Mouse (Mus musculus): ENCODE measurements around the gene Fetub.

Fetub gene

DNA sequence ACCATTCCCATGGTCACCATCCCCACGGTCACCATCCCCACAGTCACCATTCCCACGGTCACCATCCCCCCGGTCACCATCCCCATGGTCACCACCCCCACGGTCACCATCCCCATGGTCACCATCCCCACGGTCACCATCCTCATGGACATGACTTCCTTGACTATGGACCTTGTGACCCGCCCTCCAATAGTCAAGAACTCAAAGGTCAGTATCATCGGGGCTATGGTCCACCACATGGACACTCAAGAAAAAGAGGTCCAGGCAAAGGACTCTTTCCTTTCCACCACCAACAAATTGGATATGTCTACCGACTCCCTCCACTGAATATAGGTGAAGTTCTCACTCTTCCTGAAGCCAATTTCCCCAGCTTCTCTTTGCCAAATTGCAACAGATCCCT lies 42.9 kb downstream of the Fetub start:
- no peak for DNase-seq (ENCODE audit: inconsistent age in 2 of 2, low spot score in 1 of 2)

DNA sequence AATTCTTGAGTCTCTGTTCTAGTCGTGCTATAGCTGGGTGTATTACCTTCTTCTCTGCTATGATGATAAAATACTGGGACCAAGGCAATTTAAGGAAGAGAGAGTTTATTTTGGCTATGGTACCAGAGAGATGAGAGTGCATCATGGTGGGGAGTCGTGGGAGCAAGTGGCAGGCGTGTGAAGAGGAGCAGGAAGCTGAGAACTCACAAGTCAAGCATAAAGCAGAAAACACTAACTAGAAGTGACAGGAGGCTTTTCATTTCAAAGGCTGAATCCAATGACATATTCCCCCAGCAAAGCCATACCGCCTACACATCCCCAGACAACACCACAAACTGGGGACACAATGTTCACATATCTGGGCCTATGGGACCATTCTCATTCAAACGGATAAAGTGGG lies 44.1 kb downstream of the Fetub start:
- DNase-seq (ENCODE audit: inconsistent age in 2 of 2, low spot score in 1 of 2), result no peak

DNA sequence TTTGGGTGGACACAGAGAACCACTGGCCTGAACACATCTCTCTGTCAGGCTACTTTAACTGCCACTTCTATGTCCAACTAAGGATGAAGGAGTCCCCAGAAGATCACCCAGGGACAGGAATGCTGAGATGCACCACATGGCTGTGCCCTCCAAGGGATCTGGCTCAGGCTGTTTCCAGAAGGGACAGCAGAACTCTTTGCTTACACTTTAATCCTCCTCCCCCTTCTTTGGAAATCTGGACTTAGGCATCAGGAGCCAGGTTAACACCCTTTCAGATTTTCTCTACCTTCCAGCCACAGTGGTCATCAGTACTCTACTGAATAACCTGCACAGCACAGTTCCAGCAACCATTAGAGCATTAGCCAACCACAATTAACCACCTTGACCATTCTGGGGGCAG lies 45.2 kb downstream of the Fetub start:
- DNase-seq (ENCODE audit: inconsistent age in 2 of 2, low spot score in 1 of 2), result no peak

DNA sequence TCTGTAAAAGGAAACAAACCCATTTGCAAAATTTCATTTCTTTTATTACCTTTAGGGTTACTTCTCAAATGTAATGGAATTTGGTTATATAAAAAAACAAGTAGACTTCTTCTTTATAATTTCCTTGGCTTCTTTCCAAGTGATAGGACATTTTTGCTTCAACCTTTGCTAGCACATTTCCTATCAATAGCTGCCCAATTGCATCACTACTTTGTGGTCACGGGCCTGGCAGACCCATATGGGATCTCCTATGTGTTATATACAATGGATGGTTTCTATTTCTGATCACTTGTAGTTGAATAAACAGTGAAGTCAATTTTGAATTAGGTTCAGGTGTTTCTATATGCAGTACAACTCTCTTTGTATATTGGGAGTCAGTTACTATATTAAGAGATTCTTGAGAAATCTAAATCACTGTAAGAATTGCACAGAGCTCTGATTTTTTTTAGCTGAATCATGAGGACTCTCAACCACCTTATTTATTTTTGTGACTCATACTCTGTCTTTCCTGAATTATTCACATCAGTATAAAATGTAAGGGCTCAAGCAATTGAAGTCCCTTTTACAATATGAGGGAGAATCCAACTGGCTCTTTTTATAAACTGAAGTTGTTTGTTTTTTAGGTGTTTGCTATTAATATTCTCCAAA lies 49.4 kb downstream of the Fetub start:
- no peak for DNase-seq (ENCODE audit: inconsistent age in 2 of 2, low spot score in 1 of 2)

All from adrenal gland, adult (tissue).